Mouse (Mus musculus) limb, embryonic 14.5 days (tissue): ENCODE data around the gene Olfr1099. TPM values are rescaled to one million over a fixed set of nuclear protein-coding genes. Genes with fewer than 3 reads are reported as not detected.

ENCODE experiments used
- ATAC-seq: fragments of 200-750 bp; cut with Nextera tagmentation; 2 replicates; pipeline ENCODE4 v1.8.0; 2017; ENCODE audit warnings: low read depth, moderate number of reproducible peaks, moderate TSS enrichment; ENCODE audit not compliant: low FRiP score
- DNase-seq: peaks from one replicate; pipeline ENCODE4 v3.0.0-alpha.2; 2015; ENCODE audit warnings: low spot score
- H3K27ac ChIP-seq: fragments of 300-500 bp; sonication (generic); replicated peaks from 2 replicates; pipeline ENCODE4 v1.5.1; 2014; ENCODE audit warnings: low read depth, mild to moderate bottlenecking, low read length, moderate library complexity, mixed read lengths
- H3K27me3 ChIP-seq: fragments of 300-500 bp; sonication (generic); 2 replicates; pipeline ENCODE4 v1.6.1; 2014; ENCODE audit warnings: low read length, mixed read lengths; ENCODE audit not compliant: control insufficient read depth, insufficient read depth
- H3K36me3 ChIP-seq: fragments of 300-500 bp; sonication (generic); 2 replicates; pipeline ENCODE4 v1.6.1; 2014; ENCODE audit warnings: mild to moderate bottlenecking, low read length, moderate library complexity, mixed read lengths; ENCODE audit not compliant: control insufficient read depth, insufficient read depth
- H3K4me1 ChIP-seq: fragments of 300-500 bp; sonication (generic); 2 replicates; pipeline ENCODE4 v1.6.1; 2014; ENCODE audit warnings: antibody characterized with exemption, low read length, mixed read lengths; ENCODE audit not compliant: control insufficient read depth, insufficient read depth
- H3K4me2 ChIP-seq: fragments of 300-500 bp; sonication (generic); replicated peaks from 2 replicates; pipeline ENCODE4 v1.6.1; 2014; ENCODE audit warnings: low read depth, mild to moderate bottlenecking, low read length, moderate library complexity; ENCODE audit not compliant: severe bottlenecking
- H3K4me3 ChIP-seq: fragments of 300-500 bp; sonication (generic); replicated peaks from 2 replicates; pipeline ENCODE4 v1.5.1; 2014; ENCODE audit warnings: low read length
- H3K9ac ChIP-seq: fragments of 300-500 bp; sonication (generic); 2 replicates; pipeline ENCODE4 v1.6.1; 2014; ENCODE audit warnings: mild to moderate bottlenecking, low read depth, low read length, moderate library complexity; ENCODE audit not compliant: severe bottlenecking
- H3K9me3 ChIP-seq: fragments of 300-500 bp; sonication (generic); 2 replicates; pipeline ENCODE4 v1.6.1; 2016; ENCODE audit warnings: low read length; ENCODE audit not compliant: control insufficient read depth
- POLR2A ChIP-seq: fragments of 200-500 bp; IDR thresholded peaks from 2 replicates; pipeline ENCODE4 v1.8.0; 2012; ENCODE audit warnings: inconsistent platforms, mild to moderate bottlenecking, moderate library complexity, borderline replicate concordance; ENCODE audit not compliant: insufficient read depth, insufficient read length; ENCODE audit errors: extremely low read depth
- WGBS: fragments of 180-500 bp; shearing (Covaris S2); extraction: QIAGEN DNeasy Blood & Tissue Kit; methylation state at CpG from one replicate; pipeline ENCODE4 v1.1.7; 2014; 5-methylcytosine and 5-hydroxymethylcytosine counted together
- polyA plus RNA-seq, 2 experiments: library from polyadenylated mRNA; depleted of rRNA in 1 of 2; stranded (reverse) in 1 of 2; unstranded in 1 of 2; fragments of >200 nt; fragmentation: Nextera tagmentation in 1 of 2; extraction: Ambion mirVana in 1 of 2; gene quantifications; 2 replicates each; pipeline versions ENCODE4 v1.2.1 to v1.2.3; 2012 to 2014

Gene Olfr1099
- polyA plus RNA-seq (2012; rRNA removed) (not detected in 2 replicates), polyA plus RNA-seq (2014; fragmentation: Nextera tagmentation; extraction: Ambion mirVana) (not detected in 2 replicates)

GRCm38 (mm10) chr2:86960593-86960992 is at the start of gene Olfr1099:
TSS of gene Olfr1099 (minus strand) at chr2:86960693.
- no peak for DNase-seq
- no peaks in the 10 kb centered on the region for H3K9me3 ChIP-seq

DNA sequence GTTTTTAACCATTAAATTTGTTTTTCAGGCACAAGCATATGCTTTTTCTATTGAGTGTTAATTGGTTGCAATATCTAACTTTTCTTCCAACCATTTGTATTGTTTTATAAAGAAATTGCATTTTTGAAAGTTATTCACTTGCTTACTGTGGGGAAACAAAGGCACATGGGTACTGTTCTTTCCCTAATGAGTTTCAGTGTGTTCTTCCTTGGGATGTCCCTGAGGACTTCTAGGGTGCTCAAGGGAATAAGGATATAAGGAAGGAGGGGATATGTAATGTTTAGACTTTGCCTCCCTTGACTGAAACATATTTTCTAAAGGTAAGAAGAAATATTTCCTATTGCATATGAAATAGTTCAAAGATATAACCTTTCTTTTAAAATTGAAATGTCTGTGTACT is 37.6 kb upstream of the Olfr1099 start, which contains the start of gene Olfr1102:
Gene Olfr1102, plus strand, starts transcription at position 301 of the 400 bp plus-strand sequence.
- Histone ChIP-seq H3K4me1 (no peaks in the 10 kb centered on the region), H3K27me3 (no peaks in the 10 kb centered on the region), H3K4me3 (no peak within 1 kb of the TSS), H3K9ac (no peak within 1 kb of the TSS), H3K36me3 (no peaks in the 10 kb centered on the region), H3K27ac (no peak within 1 kb of the TSS), H3K4me2 (no peak within 1 kb of the TSS), H3K9me3 (no peaks in the 10 kb centered on the region)
- TF ChIP-seq POLR2A: no peak
- ATAC-seq (no peak), DNase-seq (no peak)

More at GRCm38 (mm10) chr2:86960593-86960992, at the start of gene Olfr1099:
- no peak for TF ChIP-seq POLR2A
- Histone ChIP-seq H3K27ac (no peak within 1 kb of the TSS), H3K27me3 (no peaks in the 10 kb centered on the region), H3K36me3 (no peaks in the 10 kb centered on the region), H3K4me3 (no peak within 1 kb of the TSS), H3K4me2 (no peak within 1 kb of the TSS), H3K9ac (no peak within 1 kb of the TSS), H3K4me1 (no peaks in the 10 kb centered on the region)
- ATAC-seq: no peak
- 76% methylated on average over 1 of the region's 1 CpGs for WGBS

GRCm38 (mm10) chr2:86991121-86991520 is 30.6 kb upstream of the Olfr1099 start, which contains the start of gene Olfr1101:
TSS of gene Olfr1101 (minus strand) at chr2:86991221.
- no peaks in the 10 kb centered on the region for H3K4me1 ChIP-seq
- no peaks in the 10 kb centered on the region for H3K27me3 ChIP-seq
- no peak for ATAC-seq
- no peak within 1 kb of the TSS for H3K4me2 ChIP-seq
- no peak within 1 kb of the TSS for H3K27ac ChIP-seq
- no peak within 1 kb of the TSS for H3K4me3 ChIP-seq
- no peaks in the 10 kb centered on the region for H3K9me3 ChIP-seq
- H3K9ac ChIP-seq: no peak within 1 kb of the TSS
- TF ChIP-seq POLR2A: no peak
- no peaks in the 10 kb centered on the region for H3K36me3 ChIP-seq
- WGBS: 76% methylated on average over 3 of the region's 3 CpGs
- no peak for DNase-seq

DNA sequence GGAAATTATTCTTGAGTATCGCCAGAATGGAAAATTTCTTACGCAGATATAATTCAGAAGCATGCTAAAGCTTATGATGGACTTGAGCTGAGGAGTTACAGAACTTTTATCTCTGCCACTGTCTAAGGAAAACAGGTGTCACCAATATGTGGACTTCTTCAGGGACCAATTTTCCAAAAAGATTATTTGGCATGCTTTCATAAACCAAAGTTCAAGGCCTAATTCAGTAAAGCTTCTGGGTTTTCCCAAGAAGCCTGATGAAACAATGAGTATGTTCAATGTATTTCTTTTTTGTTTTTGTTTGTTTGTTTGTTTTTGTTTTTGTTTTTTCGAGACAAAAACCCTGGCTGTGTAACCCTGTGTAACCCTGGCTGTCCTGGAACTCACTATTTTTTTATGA is 19.4 kb upstream of the Olfr1099 start, which contains the start of gene Olfr1100:
Gene Olfr1100, minus strand, starts transcription at position 101 of the 400 bp plus-strand sequence.
- H3K27me3 ChIP-seq: no peaks in the 10 kb centered on the region
- WGBS: 76% methylated on average over 3 of the region's 3 CpGs
- no peak within 1 kb of the TSS for H3K27ac ChIP-seq
- no peaks in the 10 kb centered on the region for H3K4me1 ChIP-seq
- no peak within 1 kb of the TSS for H3K4me3 ChIP-seq
- no peak for ATAC-seq
- H3K9ac ChIP-seq: no peak within 1 kb of the TSS
- H3K36me3 ChIP-seq: no peaks in the 10 kb centered on the region
- no peak for DNase-seq
- no peak within 1 kb of the TSS for H3K4me2 ChIP-seq
- TF ChIP-seq POLR2A: no peak
- no peaks in the 10 kb centered on the region for H3K9me3 ChIP-seq

DNA sequence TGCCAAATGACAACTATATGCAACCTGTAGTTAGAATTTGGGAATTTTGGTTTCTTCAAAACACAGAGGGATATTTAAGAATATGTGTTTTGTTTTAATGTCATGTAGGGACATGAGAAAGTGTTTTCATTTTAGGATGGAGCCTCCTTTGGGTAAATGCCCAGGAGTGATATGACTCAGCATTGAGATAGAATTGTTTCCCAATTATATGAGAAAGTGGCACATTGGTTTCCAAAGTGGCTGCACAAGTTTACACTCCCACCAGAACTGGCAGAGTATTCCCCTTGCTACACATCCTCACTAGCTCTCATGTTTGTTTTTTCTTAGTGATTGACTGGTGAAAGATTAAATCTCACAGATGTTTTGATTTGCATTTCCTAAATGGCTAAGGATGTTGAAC is 33.9 kb downstream of the Olfr1099 start:
- Histone ChIP-seq H3K9ac (no peak overlapping the region), H3K4me1 (no peaks in the 10 kb centered on the region), H3K9me3 (no peaks in the 10 kb centered on the region), H3K27me3 (no peaks in the 10 kb centered on the region), H3K36me3 (no peaks in the 10 kb centered on the region), H3K4me3 (no peak overlapping the region), H3K4me2 (no peak overlapping the region), H3K27ac (no peak overlapping the region)
- no peak for ATAC-seq
- no peak for DNase-seq
- TF ChIP-seq POLR2A: no peak
